Mouse (Mus musculus): ENCODE data around the gene Mgmt. TPM values are rescaled to one million over a fixed set of nuclear protein-coding genes. Genes with fewer than 3 reads are reported as not detected.

Mgmt gene
- polyA plus RNA-seq, 1 experiment from 2014 or later, result 5.2 TPM

- Histone ChIP-seq H3K4me1 (replicated peaks) (peaks cover 8% of the 10 kb centered on the region; the same call in 1 of the 2 replicates), H3K36me3 (no peaks in the 10 kb centered on the region), H3K27ac (no peak overlapping the region), H3K4me3 (replicated peaks) (no peak overlapping the region), H3K4me2 (replicated peaks) (no peak overlapping the region), H3K9ac (no peak overlapping the region), H3K9me3 (no peaks in the 10 kb centered on the region), H3K27me3 (replicated peaks) (no peaks in the 10 kb centered on the region)
- no peak for ATAC-seq
- 35% methylated on average over 8 of the region's 8 CpGs for WGBS
Observed at GRCm38 (mm10) chr7:137040646-137041045, 146.2 kb downstream of the Mgmt start.

GRCm38 (mm10) chr7:137046891-137047290 lies 152.5 kb downstream of the Mgmt start:
- no peak overlapping the region for H3K4me3 ChIP-seq (replicated peaks)
- no peak overlapping the region for H3K9ac ChIP-seq
- H3K36me3 ChIP-seq, result no peaks in the 10 kb centered on the region
- ATAC-seq, result no peak
- no peaks in the 10 kb centered on the region for H3K9me3 ChIP-seq
- H3K4me1 ChIP-seq (replicated peaks), result no peaks in the 10 kb centered on the region
- no peaks in the 10 kb centered on the region for H3K27me3 ChIP-seq (replicated peaks)
- no peak overlapping the region for H3K27ac ChIP-seq
- no peak overlapping the region for H3K4me2 ChIP-seq (replicated peaks)
- 84% methylated on average over 4 of the region's 4 CpGs for WGBS

DNA sequence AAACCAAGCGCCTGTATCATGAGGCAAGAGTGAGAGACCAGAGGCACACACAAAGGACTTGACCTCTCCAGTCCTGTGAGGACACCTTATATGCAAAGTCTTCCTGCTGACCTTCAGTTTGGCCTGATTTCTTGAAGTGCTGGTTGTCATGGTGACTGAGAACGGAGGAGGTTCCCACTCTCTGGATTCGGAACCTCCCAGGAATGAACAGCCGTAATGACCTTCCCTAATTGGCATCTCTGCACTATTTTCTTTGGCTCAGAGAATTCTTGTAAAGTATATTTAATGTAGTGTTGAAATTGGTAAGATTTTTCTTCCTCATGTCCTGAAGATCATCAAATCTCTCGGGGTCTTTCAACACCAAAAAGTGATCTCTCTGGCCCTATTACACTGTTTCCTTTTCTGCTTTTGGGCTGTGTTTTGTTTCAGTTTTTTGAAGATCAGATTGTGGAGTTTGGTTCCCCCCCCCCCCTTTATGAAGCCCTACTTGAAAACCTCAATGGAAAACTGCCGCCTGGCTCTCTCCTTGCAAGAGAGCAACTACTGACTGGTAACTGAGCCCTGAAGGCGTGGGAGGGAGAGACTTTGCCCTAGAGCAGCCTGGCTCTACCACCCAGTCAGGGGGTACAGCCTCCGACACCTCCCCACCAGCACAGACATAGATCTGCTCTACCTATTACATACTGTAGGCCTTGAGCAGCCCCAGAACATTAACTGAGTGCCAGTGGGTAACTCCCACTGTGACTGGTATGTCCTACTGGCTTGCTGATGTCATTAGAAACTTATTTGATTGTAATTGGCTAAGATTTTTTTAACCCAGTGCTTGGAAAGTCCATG lies 153.9 kb downstream of the Mgmt start:
- Histone ChIP-seq H3K9me3 (no peaks in the 10 kb centered on the region), H3K4me2 (replicated peaks) (no peak overlapping the region), H3K4me3 (replicated peaks) (no peak overlapping the region), H3K36me3 (no peaks in the 10 kb centered on the region), H3K27me3 (replicated peaks) (no peaks in the 10 kb centered on the region), H3K27ac (no peak overlapping the region), H3K9ac (no peak overlapping the region), H3K4me1 (replicated peaks) (no peaks in the 10 kb centered on the region)
- WGBS, result 76% methylated on average over 8 of the region's 8 CpGs
- no peak for ATAC-seq

DNA sequence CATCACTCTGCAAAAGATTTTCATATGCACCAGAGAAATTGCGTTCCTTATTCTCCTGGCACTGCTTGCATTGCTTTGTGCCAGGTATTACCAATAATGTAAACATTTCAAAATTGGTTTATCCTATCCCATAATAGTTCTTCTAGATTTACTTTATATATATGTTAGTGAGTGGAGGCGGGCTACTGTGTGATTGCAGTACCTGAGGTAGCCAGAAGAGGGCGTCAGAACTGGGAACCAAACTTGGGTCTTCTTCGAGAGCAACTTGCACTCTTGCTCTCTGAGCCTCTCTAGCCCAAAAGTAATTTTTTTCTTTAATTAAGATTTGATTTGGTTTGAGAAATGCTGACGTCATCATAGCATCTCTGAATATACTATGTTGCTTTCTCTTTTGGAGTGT lies 159.9 kb downstream of the Mgmt start:
- Histone ChIP-seq H3K9me3 (no peaks in the 10 kb centered on the region), H3K9ac (no peak overlapping the region), H3K36me3 (no peaks in the 10 kb centered on the region), H3K4me1 (replicated peaks) (no peaks in the 10 kb centered on the region; the same call in 1 of the 2 replicates), H3K4me2 (replicated peaks) (no peak overlapping the region), H3K4me3 (replicated peaks) (no peak overlapping the region), H3K27ac (no peak overlapping the region), H3K27me3 (replicated peaks) (no peaks in the 10 kb centered on the region)
- ATAC-seq, result no peak
- 73% methylated on average over 5 of the region's 5 CpGs for WGBS

GRCm38 (mm10) chr7:137056126-137056525 lies 161.7 kb downstream of the Mgmt start:
- Histone ChIP-seq H3K4me2 (replicated peaks) (no peak overlapping the region), H3K9ac (no peak overlapping the region), H3K36me3 (no peaks in the 10 kb centered on the region), H3K4me3 (replicated peaks) (no peak overlapping the region), H3K27ac (no peak overlapping the region), H3K4me1 (replicated peaks) (no peaks in the 10 kb centered on the region; the same call in 1 of the 2 replicates), H3K27me3 (replicated peaks) (no peaks in the 10 kb centered on the region), H3K9me3 (no peaks in the 10 kb centered on the region)
- ATAC-seq, result no peak
- 40% methylated on average over 5 of the region's 5 CpGs for WGBS

DNA sequence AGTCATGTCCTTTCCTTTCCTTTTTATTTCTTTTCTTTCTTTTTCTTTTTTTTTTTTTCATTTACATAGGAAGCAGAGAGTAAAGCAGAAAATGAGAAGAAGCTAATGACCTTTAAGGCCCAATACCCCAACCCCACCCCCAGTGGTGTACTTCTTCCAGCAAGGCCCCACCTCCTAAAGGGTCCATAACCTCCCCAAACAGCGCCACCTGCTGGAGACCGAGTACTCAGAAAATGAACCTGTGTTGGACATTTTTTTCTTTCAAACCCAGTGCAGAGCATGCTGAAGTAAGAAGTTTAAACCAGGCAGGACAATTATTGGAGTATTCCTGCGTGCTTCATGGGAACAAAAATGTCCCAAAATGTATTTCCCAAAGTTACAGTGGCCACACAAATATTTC lies 166.1 kb downstream of the Mgmt start:
- no peak overlapping the region for H3K4me3 ChIP-seq (replicated peaks)
- H3K4me1 ChIP-seq (replicated peaks), result no peaks in the 10 kb centered on the region; the same call in 1 of the 2 replicates
- no peak overlapping the region for H3K27ac ChIP-seq
- no peaks in the 10 kb centered on the region for H3K36me3 ChIP-seq
- ATAC-seq, result no peak
- no peak overlapping the region for H3K9ac ChIP-seq
- WGBS, result 41% methylated on average over 3 of the region's 3 CpGs
- H3K9me3 ChIP-seq, result no peaks in the 10 kb centered on the region
- H3K4me2 ChIP-seq (replicated peaks), result no peak overlapping the region
- no peaks in the 10 kb centered on the region for H3K27me3 ChIP-seq (replicated peaks)

DNA sequence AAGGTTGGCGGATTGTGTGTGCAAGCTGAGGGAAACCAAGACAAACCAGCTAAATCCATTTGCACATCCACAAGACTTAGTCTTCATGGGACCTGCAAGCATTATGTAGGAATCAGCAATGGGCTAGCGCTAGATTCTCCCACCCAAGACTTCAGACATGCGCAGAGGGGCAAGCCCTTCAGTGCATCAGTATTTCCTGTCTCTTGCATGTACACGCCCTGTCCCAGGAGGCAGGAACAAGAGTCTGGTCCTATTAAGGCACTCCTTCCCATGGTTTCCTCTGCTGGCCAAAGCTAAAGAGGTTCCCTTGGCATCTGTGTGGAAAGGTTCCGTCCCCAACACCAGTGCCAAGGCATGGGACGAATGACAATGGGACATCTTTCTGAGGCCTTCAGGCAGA lies 166.7 kb downstream of the Mgmt start:
- no peak overlapping the region for H3K27ac ChIP-seq
- ATAC-seq, result no peak
- H3K4me2 ChIP-seq (replicated peaks), result no peak overlapping the region
- no peaks in the 10 kb centered on the region for H3K9me3 ChIP-seq
- no peaks in the 10 kb centered on the region for H3K27me3 ChIP-seq (replicated peaks)
- H3K4me3 ChIP-seq (replicated peaks), result no peak overlapping the region
- H3K9ac ChIP-seq, result no peak overlapping the region
- H3K36me3 ChIP-seq, result no peaks in the 10 kb centered on the region
- no peaks in the 10 kb centered on the region; the same call in 1 of the 2 replicates for H3K4me1 ChIP-seq (replicated peaks)
- WGBS, result 93% methylated on average over 6 of the region's 6 CpGs

DNA sequence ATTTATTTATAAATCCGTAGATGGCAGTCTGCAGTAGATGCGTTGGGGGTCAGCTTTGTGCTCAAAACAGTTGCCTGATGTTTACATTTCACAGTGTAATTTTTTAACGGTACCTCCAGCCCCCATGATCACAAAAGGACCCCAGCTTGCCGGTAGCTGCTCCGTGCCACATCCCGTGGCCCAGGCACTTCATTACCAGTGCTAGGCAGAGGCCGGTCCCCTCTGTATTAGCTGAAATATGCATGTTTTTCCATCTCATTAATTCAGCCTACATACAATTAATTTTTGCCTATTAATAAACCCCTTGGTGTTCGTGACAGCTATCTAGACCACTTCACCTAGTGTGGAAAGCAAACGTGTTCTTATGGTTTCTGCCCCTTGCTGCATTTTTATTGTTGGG lies 169.8 kb downstream of the Mgmt start:
- Histone ChIP-seq H3K36me3 (no peaks in the 10 kb centered on the region), H3K4me3 (replicated peaks) (no peak overlapping the region)
- WGBS, result 72% methylated on average over 9 of the region's 9 CpGs

GRCm38 (mm10) chr7:137065408-137065807 lies 171.0 kb downstream of the Mgmt start:
- Histone ChIP-seq H3K9ac (no peak overlapping the region), H3K36me3 (no peaks in the 10 kb centered on the region), H3K9me3 (no peaks in the 10 kb centered on the region), H3K4me1 (replicated peaks) (no peaks in the 10 kb centered on the region), H3K27me3 (replicated peaks) (no peaks in the 10 kb centered on the region), H3K4me2 (replicated peaks) (no peak overlapping the region), H3K4me3 (replicated peaks) (no peak overlapping the region), H3K27ac (no peak overlapping the region)
- whole genome bisulfite sequencing, result 80% methylated on average over 5 of the region's 5 CpGs
- no peak for ATAC-seq

More for the DNA sequence above, 169.8 kb downstream of the Mgmt start:
- Histone ChIP-seq H3K27ac (no peak overlapping the region), H3K4me2 (replicated peaks) (no peak overlapping the region), H3K9ac (no peak overlapping the region), H3K9me3 (no peaks in the 10 kb centered on the region), H3K27me3 (replicated peaks) (no peaks in the 10 kb centered on the region), H3K4me1 (replicated peaks) (no peaks in the 10 kb centered on the region)
- ATAC-seq, result no peak

GRCm38 (mm10) chr7:137066211-137066610 lies 171.8 kb downstream of the Mgmt start:
- Histone ChIP-seq H3K27ac (no peak overlapping the region), H3K4me2 (replicated peaks) (no peak overlapping the region), H3K36me3 (no peaks in the 10 kb centered on the region), H3K27me3 (replicated peaks) (no peaks in the 10 kb centered on the region), H3K9me3 (no peaks in the 10 kb centered on the region), H3K4me3 (replicated peaks) (no peak overlapping the region), H3K9ac (no peak overlapping the region), H3K4me1 (replicated peaks) (no peaks in the 10 kb centered on the region)
- WGBS, result 83% methylated on average over 3 of the region's 3 CpGs
- no peak for ATAC-seq

- no peak overlapping the region for H3K27ac ChIP-seq
- peaks cover 1% of the 10 kb centered on the region; the same call in 1 of the 2 replicates for H3K4me1 ChIP-seq (replicated peaks)
- H3K4me2 ChIP-seq (replicated peaks), result no peak overlapping the region
- H3K9ac ChIP-seq, result no peak overlapping the region
- H3K27me3 ChIP-seq (replicated peaks), result no peaks in the 10 kb centered on the region
- H3K36me3 ChIP-seq, result no peaks in the 10 kb centered on the region
- no peaks in the 10 kb centered on the region for H3K9me3 ChIP-seq
- no peak overlapping the region for H3K4me3 ChIP-seq (replicated peaks)
- ATAC-seq, result no peak
- WGBS, result 83% methylated on average over 4 of the region's 4 CpGs
Observed at GRCm38 (mm10) chr7:137066997-137067396, 172.6 kb downstream of the Mgmt start.

DNA sequence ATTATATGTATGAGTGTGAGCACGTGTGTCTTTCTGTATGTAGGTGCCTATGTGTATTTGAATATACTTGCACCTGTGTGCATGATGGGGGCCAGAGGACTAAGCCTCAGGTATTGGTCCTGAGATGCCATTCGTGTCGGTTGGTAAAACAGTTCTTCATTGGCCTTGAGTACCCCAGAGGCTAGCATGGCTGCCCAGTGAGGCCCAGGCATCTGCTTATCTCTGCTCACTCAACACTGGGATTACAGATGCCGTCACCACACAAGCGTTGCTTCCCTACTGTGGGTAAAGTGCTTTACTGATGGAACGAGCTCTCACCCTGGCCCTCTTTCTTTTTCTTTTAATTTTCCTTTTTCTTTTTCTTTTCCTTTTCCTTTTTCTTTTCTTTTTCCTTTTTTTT lies 173.3 kb downstream of the Mgmt start:
- no peak overlapping the region for H3K4me3 ChIP-seq (replicated peaks)
- no peak overlapping the region for H3K9ac ChIP-seq
- WGBS, result 88% methylated on average over 6 of the region's 6 CpGs
- ATAC-seq, result no peak
- no peaks in the 10 kb centered on the region for H3K27me3 ChIP-seq (replicated peaks)
- H3K9me3 ChIP-seq, result no peaks in the 10 kb centered on the region
- peaks cover 7% of the 10 kb centered on the region; the same call in 1 of the 2 replicates for H3K4me1 ChIP-seq (replicated peaks)
- no peak overlapping the region for H3K27ac ChIP-seq
- no peak overlapping the region for H3K4me2 ChIP-seq (replicated peaks)
- H3K36me3 ChIP-seq, result no peaks in the 10 kb centered on the region

DNA sequence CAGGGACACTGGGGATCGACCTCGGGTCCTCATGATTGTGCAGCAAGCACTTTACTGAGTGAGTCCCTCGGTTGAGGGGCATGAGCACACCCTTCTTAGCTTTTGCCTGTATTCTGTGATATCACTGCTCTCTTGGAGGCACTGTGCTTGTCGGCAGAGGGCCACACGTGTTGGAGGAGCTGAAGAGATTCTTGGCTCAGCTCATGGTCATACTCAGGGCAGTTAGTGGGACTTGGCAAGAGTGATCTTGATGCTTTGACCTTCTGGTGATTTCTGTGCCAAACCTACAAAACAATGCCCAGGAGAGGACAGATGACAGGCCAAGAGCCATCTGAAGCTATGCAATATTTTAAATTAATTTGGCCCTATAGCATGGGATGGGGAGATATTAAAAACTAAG lies 174.4 kb downstream of the Mgmt start:
- WGBS, result 87% methylated on average over 5 of the region's 5 CpGs
- no peak for ATAC-seq
- H3K9me3 ChIP-seq, result no peaks in the 10 kb centered on the region

More for the DNA sequence above, 174.4 kb downstream of the Mgmt start:
- H3K27ac ChIP-seq, result no peak overlapping the region
- no peaks in the 10 kb centered on the region for H3K36me3 ChIP-seq
- no peaks in the 10 kb centered on the region for H3K27me3 ChIP-seq (replicated peaks)
- no peak overlapping the region for H3K4me3 ChIP-seq (replicated peaks)
- H3K4me1 ChIP-seq (replicated peaks), result peaks cover 12% of the 10 kb centered on the region
- H3K4me2 ChIP-seq (replicated peaks), result no peak overlapping the region
- no peak overlapping the region for H3K9ac ChIP-seq
